Comparison of ENCODE assay signal across 22 mouse cellular contexts in the genomic region with DNA sequence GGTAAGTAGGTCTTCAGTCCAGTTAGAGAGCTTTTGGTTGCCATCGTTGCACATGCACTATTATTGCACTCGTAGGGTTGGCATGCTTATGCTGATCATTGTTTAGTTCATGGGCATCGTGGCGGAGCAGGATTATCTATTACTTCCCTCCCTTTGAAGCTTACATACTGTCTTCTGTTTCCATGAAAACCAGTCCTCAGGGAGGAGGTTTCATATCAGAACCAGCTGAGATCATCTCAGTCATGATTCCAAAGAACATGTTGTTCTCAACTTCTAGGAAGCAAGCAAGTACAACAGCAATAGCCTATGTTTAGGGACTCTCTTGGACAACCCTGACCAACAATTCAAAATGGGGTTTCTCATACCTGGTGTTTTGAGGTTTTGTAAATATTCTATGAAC.
DNase-seq lines count a peak whose midpoint lies in the region; ATAC-seq lines count a peak whose summit lies in the region.
"Had no signal": no experiment of that assay in that cellular context is flagged by ENCODE, and none has a peak within 500 bp of the region (broad histone marks: within the 10 kb centered on the region; RNA-seq: fewer than 3 reads in every experiment).

No protein-coding gene starts in this region.

- H3K36me3 ChIP-seq in heart, embryonic 10.5 days, result no peaks in the 10 kb centered on the region
- H3K36me3 ChIP-seq in forebrain, embryonic 16.5 days (ENCODE audit: control insufficient read depth, insufficient read depth), result no peaks in the 10 kb centered on the region
- H3K36me3 ChIP-seq: G1E had no signal

- ATAC-seq in forebrain, embryonic 16.5 days, result no peak
- ATAC-seq: activated CD4-positive, CD25-positive, alpha-beta regulatory T cell, adult 4 months; CD4-positive, CD25-positive, alpha-beta regulatory T cell, adult 4 months; Patski had no signal

- no peaks in the 10 kb centered on the region for H3K27me3 ChIP-seq in heart, embryonic 10.5 days (ENCODE audit: insufficient read depth, poor library complexity, severe bottlenecking)
- H3K27me3 ChIP-seq in forebrain, embryonic 16.5 days (replicated peaks; ENCODE audit: control insufficient read depth, insufficient read depth, low read length), result no peaks in the 10 kb centered on the region
- H3K27me3 ChIP-seq: CH12.LX, Patski had no signal

- no peak overlapping the region for H3K27ac ChIP-seq in heart, embryonic 10.5 days
- no peak overlapping the region for H3K27ac ChIP-seq in forebrain, embryonic 16.5 days (ENCODE audit: low read length)

- peak; percentile 37 for DNase-seq in gastrocnemius, adult 18-20 months (ENCODE audit: low spot score)
- DNase-seq in gastrocnemius, adult 8-10 months (ENCODE audit: low spot score in 2 of 2), result no peak
- DNase-seq in heart, adult 11 months, result peak; percentile 87
- no peak for DNase-seq in heart, embryonic 10.5 days (ENCODE audit: low spot score)
- DNase-seq in heart, adult 8-10 months (ENCODE audit: low spot score), result peak; percentile 43
- DNase-seq in heart, postnatal 36 days, result no peak
- peak; percentile 59 for DNase-seq in skeletal muscle tissue, adult 2 months (ENCODE audit: low read depth, low spot score)
- DNase-seq: adrenal gland, adult 2 months; adrenal gland, adult 8-10 months; adrenal gland, postnatal 10 days; adrenal gland, postnatal 14 days; adrenal gland, postnatal 25 days; adrenal gland, postnatal 36 days; B cell, adult 2 months; cerebellum, adult 11 months; cerebellum, adult 11-12 months had no signal

- no peak overlapping the region for H3K9ac ChIP-seq in forebrain, embryonic 16.5 days (replicated peaks; ENCODE audit: low read depth, low read length)

- H3K4me1 ChIP-seq in heart, embryonic 10.5 days, result peaks cover 8% of the 10 kb centered on the region
- H3K4me1 ChIP-seq in forebrain, embryonic 16.5 days (replicated peaks; ENCODE audit: control insufficient read depth, insufficient read depth, low read length), result no peaks in the 10 kb centered on the region

- no peak overlapping the region for H3K4me2 ChIP-seq in forebrain, embryonic 16.5 days (ENCODE audit: low read length)

- H3K9me3 ChIP-seq in heart, embryonic 10.5 days, result no peaks in the 10 kb centered on the region
- H3K9me3 ChIP-seq in forebrain, embryonic 16.5 days (ENCODE audit: control insufficient read depth, low read length), result no peaks in the 10 kb centered on the region
- H3K9me3 ChIP-seq: G1E had no signal

- intact Hi-C loops in heart, postnatal 36 days (cut with DNase I), result no loop called here

- H3K4me3 ChIP-seq in heart, embryonic 10.5 days, result no peak overlapping the region
- H3K4me3 ChIP-seq in forebrain, embryonic 16.5 days (replicated peaks; ENCODE audit: low read length), result no peak overlapping the region

- 88% methylated on average over 4 of the region's 4 CpGs for WGBS in heart, embryonic 10.5 days
- WGBS in forebrain, embryonic 16.5 days, result 88% methylated on average over 4 of the region's 4 CpGs

Comparison
In these comparisons a context has a peak if more than half of its experiments do, and no peak if none do; other contexts are left out.
1. DNase-seq: peak in gastrocnemius, adult 18-20 months (single experiment), heart, adult 11 months (single experiment), heart, adult 8-10 months (single experiment) and skeletal muscle tissue, adult 2 months (single experiment); none in gastrocnemius, adult 8-10 months (0 of 2), heart, embryonic 10.5 days (single experiment) and heart, postnatal 36 days (0 of 2).